Mouse (Mus musculus) forebrain, embryonic 14.5 days (tissue): ENCODE data around the gene Srsf4. TPM values are rescaled to one million over a fixed set of nuclear protein-coding genes. Genes with fewer than 3 reads are reported as not detected.

Source experiments
- ATAC-seq: fragments of 200-750 bp; cut with Nextera tagmentation; 2 replicates; pipeline ENCODE4 v1.8.0; 2017; ENCODE audit warnings: mild to moderate bottlenecking, moderate library complexity
- DNase-seq: peaks from one replicate; pipeline ENCODE4 v3.0.0-alpha.2; 2015; ENCODE audit warnings: low spot score
- H3K27ac ChIP-seq: fragments of 300-500 bp; sonication (generic); 2 replicates; pipeline ENCODE4 v1.5.1; 2014; ENCODE audit warnings: low read depth, mild to moderate bottlenecking, control low read depth, low read length, moderate library complexity
- H3K27me3 ChIP-seq: fragments of 300-500 bp; sonication (generic); replicated peaks from 2 replicates; pipeline ENCODE4 v1.6.1; 2014; ENCODE audit warnings: low read length, control low read depth, mixed read lengths; ENCODE audit not compliant: control insufficient read depth, insufficient read depth
- H3K36me3 ChIP-seq: fragments of 300-500 bp; sonication (generic); 2 replicates; pipeline ENCODE4 v1.6.1; 2014; ENCODE audit warnings: low read length, control low read depth; ENCODE audit not compliant: control insufficient read depth, insufficient read depth
- H3K4me1 ChIP-seq: fragments of 300-500 bp; sonication (generic); 2 replicates; pipeline ENCODE4 v1.6.1; 2014; ENCODE audit warnings: antibody characterized with exemption, low read length, control low read depth; ENCODE audit not compliant: control insufficient read depth, insufficient read depth
- H3K4me2 ChIP-seq: fragments of 300-500 bp; sonication (generic); 2 replicates; pipeline ENCODE4 v1.6.1; 2014; ENCODE audit warnings: mild to moderate bottlenecking, control low read depth, low read length
- H3K4me3 ChIP-seq: fragments of 300-500 bp; sonication (generic); 2 replicates; pipeline ENCODE4 v1.5.1; 2014; ENCODE audit warnings: low read depth, low read length, control low read depth
- H3K9ac ChIP-seq: fragments of 300-500 bp; sonication (generic); 2 replicates; pipeline ENCODE4 v1.6.1; 2014; ENCODE audit warnings: mild to moderate bottlenecking, low read length, control low read depth, moderate library complexity
- H3K9me3 ChIP-seq: fragments of 300-500 bp; sonication (generic); replicated peaks from 2 replicates; pipeline ENCODE4 v1.6.1; 2016; ENCODE audit warnings: low read length, control low read depth, mixed read lengths; ENCODE audit not compliant: control insufficient read depth
- WGBS: fragments of 180-500 bp; shearing (Covaris S2); extraction: QIAGEN DNeasy Blood & Tissue Kit; methylation state at CpG from one replicate; pipeline ENCODE4 v1.1.7; 2014; 5-methylcytosine and 5-hydroxymethylcytosine counted together
- polyA plus RNA-seq: library from polyadenylated mRNA; unstranded; fragments of >200 nt; fragmentation: Nextera tagmentation; extraction: Ambion mirVana; gene quantifications from 2 replicates; pipeline ENCODE4 v1.2.1, GENCODE M21; 2014

Gene Srsf4
- polyA plus RNA-seq, 1 experiment from 2014 or later: 109 TPM

DNA sequence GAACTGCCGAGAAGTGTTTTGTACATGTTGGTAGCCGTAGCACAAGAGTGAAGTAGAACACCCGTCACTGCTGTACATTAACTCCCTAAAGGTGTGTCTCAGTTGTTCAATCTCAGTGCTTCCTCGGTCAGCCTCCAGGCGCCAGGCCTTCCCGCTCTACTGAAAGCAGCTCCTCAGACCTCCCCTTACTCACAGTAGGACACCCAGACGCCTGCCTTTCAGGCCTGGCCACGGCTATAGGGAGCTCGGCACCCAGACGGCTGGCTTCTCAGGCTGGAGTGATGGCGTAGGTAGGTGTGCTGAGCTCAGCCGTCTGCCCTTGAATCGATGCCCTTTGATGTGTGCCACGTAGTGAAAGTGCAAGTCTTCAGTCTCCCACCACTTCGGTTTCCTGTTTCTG lies 27.7 kb downstream of the Srsf4 start:
- no peak overlapping the region for H3K9ac ChIP-seq
- no peak overlapping the region for H3K4me2 ChIP-seq
- no peak for ATAC-seq
- H3K4me3 ChIP-seq: no peak overlapping the region
- H3K36me3 ChIP-seq: peaks cover 75% of the 10 kb centered on the region
- no peaks in the 10 kb centered on the region for H3K27me3 ChIP-seq
- 91% methylated on average over 15 of the region's 15 CpGs for WGBS
- no peaks in the 10 kb centered on the region for H3K4me1 ChIP-seq
- H3K9me3 ChIP-seq: no peaks in the 10 kb centered on the region
- no peak for DNase-seq
- H3K27ac ChIP-seq: no peak overlapping the region

GRCm38 (mm10) chr4:131904478-131904877 lies 31.1 kb downstream of the Srsf4 start:
- ATAC-seq: no peak
- Histone ChIP-seq H3K27me3 (no peaks in the 10 kb centered on the region), H3K27ac (no peak overlapping the region), H3K36me3 (peaks cover 50% of the 10 kb centered on the region), H3K4me2 (no peak overlapping the region), H3K9ac (no peak overlapping the region), H3K4me1 (no peaks in the 10 kb centered on the region), H3K4me3 (no peak overlapping the region), H3K9me3 (no peaks in the 10 kb centered on the region)
- WGBS: 54% methylated on average over 8 of the region's 8 CpGs
- DNase-seq: peak; percentile 63

- 65% methylated on average over 6 of the region's 6 CpGs for WGBS
- Histone ChIP-seq H3K36me3 (peaks cover 30% of the 10 kb centered on the region), H3K27me3 (no peaks in the 10 kb centered on the region), H3K9me3 (no peaks in the 10 kb centered on the region), H3K4me3 (no peak overlapping the region), H3K4me1 (peaks cover 3% of the 10 kb centered on the region), H3K9ac (no peak overlapping the region), H3K4me2 (no peak overlapping the region), H3K27ac (no peak overlapping the region)
- ATAC-seq (no peak), DNase-seq (no peak)
These were observed 33.0 kb downstream of the Srsf4 start for GRCm38 (mm10) chr4:131906423-131906822.

- no peak overlapping the region for H3K9ac ChIP-seq
- peaks cover 7% of the 10 kb centered on the region for H3K27me3 ChIP-seq
- H3K4me1 ChIP-seq: peaks cover 3% of the 10 kb centered on the region
- DNase-seq: no peak
- H3K36me3 ChIP-seq: peaks cover 16% of the 10 kb centered on the region
- H3K4me2 ChIP-seq: no peak overlapping the region
- H3K27ac ChIP-seq: no peak overlapping the region
- no peak overlapping the region for H3K4me3 ChIP-seq
- 98% methylated on average over 3 of the region's 3 CpGs for whole genome bisulfite sequencing
- no peak for ATAC-seq
- no peaks in the 10 kb centered on the region for H3K9me3 ChIP-seq
These were observed 34.5 kb downstream of the Srsf4 start for GRCm38 (mm10) chr4:131907912-131908311.

GRCm38 (mm10) chr4:131910237-131910994 lies 37.0 kb downstream of the Srsf4 start:
- WGBS: 22% methylated on average over 19 of the region's 21 CpGs
- H3K4me1 ChIP-seq: peaks cover 6% of the 10 kb centered on the region
- no peak overlapping the region for H3K4me2 ChIP-seq
- DNase-seq (peak; percentile 38), ATAC-seq (no peak)
- no peak overlapping the region for H3K9ac ChIP-seq
- peaks cover 23% of the 10 kb centered on the region for H3K27me3 ChIP-seq
- H3K9me3 ChIP-seq: no peaks in the 10 kb centered on the region
- H3K27ac ChIP-seq: no peak overlapping the region
- H3K36me3 ChIP-seq: peaks cover 5% of the 10 kb centered on the region; the same call in 1 of the 2 replicates
- no peak overlapping the region for H3K4me3 ChIP-seq

- DNase-seq (no peak), ATAC-seq (no peak)
- Histone ChIP-seq H3K9me3 (no peaks in the 10 kb centered on the region), H3K36me3 (no peaks in the 10 kb centered on the region), H3K27me3 (peaks cover 34% of the 10 kb centered on the region), H3K4me2 (no peak overlapping the region), H3K9ac (no peak overlapping the region), H3K4me3 (no peak overlapping the region), H3K27ac (no peak overlapping the region), H3K4me1 (peaks cover 8% of the 10 kb centered on the region)
- 63% methylated on average over 3 of the region's 5 CpGs for WGBS
These were observed 38.1 kb downstream of the Srsf4 start for GRCm38 (mm10) chr4:131911521-131911920.

DNA sequence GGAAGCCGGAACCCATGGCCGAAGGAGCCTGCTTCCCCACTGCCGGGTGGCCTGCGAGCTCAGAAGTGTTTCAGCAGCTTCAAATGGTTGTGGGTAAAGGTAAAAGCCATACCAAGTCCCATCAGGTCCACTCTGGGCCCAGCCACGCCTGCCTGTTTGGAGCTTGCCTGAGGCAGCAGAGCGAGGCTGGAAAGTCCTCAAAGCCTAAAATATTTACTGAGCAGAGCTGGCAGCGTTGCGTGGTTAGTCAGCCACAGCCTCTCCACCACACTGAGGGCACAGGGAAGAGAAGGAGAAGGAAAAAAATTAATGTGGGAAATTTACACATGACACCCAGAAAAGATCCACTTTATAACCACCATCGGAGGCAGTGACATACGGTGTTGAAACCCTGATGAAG lies 40.1 kb downstream of the Srsf4 start:
- Histone ChIP-seq H3K9me3 (no peaks in the 10 kb centered on the region), H3K27me3 (peaks cover 53% of the 10 kb centered on the region), H3K27ac (no peak overlapping the region), H3K36me3 (no peaks in the 10 kb centered on the region), H3K4me3 (no peak overlapping the region), H3K9ac (no peak overlapping the region), H3K4me2 (no peak overlapping the region), H3K4me1 (peaks cover 8% of the 10 kb centered on the region)
- DNase-seq (no peak), ATAC-seq (no peak)
- WGBS: 59% methylated on average over 10 of the region's 10 CpGs

GRCm38 (mm10) chr4:131914046-131914643 lies 40.7 kb downstream of the Srsf4 start:
- no peak for ATAC-seq
- H3K27ac ChIP-seq: no peak overlapping the region
- no peaks in the 10 kb centered on the region for H3K36me3 ChIP-seq
- no peaks in the 10 kb centered on the region for H3K9me3 ChIP-seq
- peaks cover 59% of the 10 kb centered on the region for H3K27me3 ChIP-seq
- no peak overlapping the region for H3K4me2 ChIP-seq
- no peak overlapping the region for H3K4me3 ChIP-seq
- H3K4me1 ChIP-seq: peaks cover 8% of the 10 kb centered on the region
- H3K9ac ChIP-seq: no peak overlapping the region; the same call in 1 of the 2 replicates
- DNase-seq: no peak
- 9% methylated on average over 9 of the region's 9 CpGs for WGBS

DNA sequence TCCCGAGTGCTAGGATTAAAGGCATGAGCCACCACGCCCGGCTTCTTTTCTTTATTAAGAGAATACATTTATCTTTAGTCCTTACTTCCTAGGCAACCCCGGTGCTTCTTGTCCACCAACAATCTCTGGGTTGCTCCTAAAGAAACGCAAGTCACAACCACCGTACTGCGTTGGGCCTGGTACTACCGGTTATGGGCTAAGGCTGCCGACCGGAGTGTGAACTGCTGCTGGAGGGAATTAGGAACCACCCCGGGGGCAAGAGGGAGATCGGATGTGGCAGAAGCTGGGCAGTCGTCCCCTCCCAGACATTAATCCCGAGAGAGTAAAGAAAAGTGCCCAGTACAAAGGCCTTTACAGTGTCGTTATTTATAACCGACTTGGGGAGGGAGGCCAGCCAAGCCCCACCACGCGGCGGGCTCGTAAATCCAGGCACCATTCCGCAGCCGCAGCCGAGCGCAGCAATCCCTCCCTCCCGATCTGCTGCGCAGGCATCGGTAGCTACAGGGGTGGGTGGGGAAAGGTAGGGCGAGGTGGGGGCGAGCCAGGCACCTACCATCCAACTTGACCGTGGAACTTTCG lies 41.6 kb downstream of the Srsf4 start:
- DNase-seq: peak; percentile 42
- H3K27ac ChIP-seq: no peak overlapping the region

More for the DNA sequence above, 41.6 kb downstream of the Srsf4 start:
- peak overlapping the region; percentile 51 for H3K4me2 ChIP-seq
- H3K36me3 ChIP-seq: no peaks in the 10 kb centered on the region
- no peak for ATAC-seq
- H3K9ac ChIP-seq: peak overlapping the region; percentile 53
- H3K9me3 ChIP-seq: no peaks in the 10 kb centered on the region
- peak overlapping the region; percentile 22 for H3K4me3 ChIP-seq
- H3K4me1 ChIP-seq: peaks cover 8% of the 10 kb centered on the region
- H3K27me3 ChIP-seq: peaks cover 68% of the 10 kb centered on the region
- 2% methylated on average over 31 of the region's 31 CpGs for WGBS
